Mouse (Mus musculus) E14TG2a.4 (cell line): ENCODE measurements around the gene Pacrg.
A peak's percentile ranks its signal among the peaks of the same experiment; 100 is the strongest.

ENCODE experiments used
- H3K27me3 ChIP-seq: 2 replicates; pipeline ENCODE4 v1.6.1; 2014; ENCODE audit warnings: low read length, control low read depth; ENCODE audit not compliant: insufficient read depth
- H3K36me3 ChIP-seq: 2 replicates; pipeline ENCODE4 v1.6.1; 2014; ENCODE audit warnings: low read length, control low read depth; ENCODE audit not compliant: insufficient read depth
- H3K4me1 ChIP-seq: replicated peaks from 2 replicates; pipeline ENCODE4 v1.6.1; 2014; ENCODE audit warnings: low read depth, low read length, control low read depth
- H3K4me3 ChIP-seq: replicated peaks from 2 replicates; pipeline ENCODE4 v1.5.1; 2014; ENCODE audit warnings: mild to moderate bottlenecking, low read length
- H3K9me3 ChIP-seq: 2 replicates; pipeline ENCODE4 v1.6.1; 2014; ENCODE audit warnings: low read length, control low read depth
- CTCF ChIP-seq: conservative IDR thresholded peaks from 2 replicates; pipeline ENCODE4 v1.5.1; 2014; ENCODE audit warnings: low read length
- NANOG ChIP-seq: IDR thresholded peaks from 2 replicates; pipeline ENCODE4 v1.6.1; 2014; ENCODE audit warnings: borderline replicate concordance, low read length, mixed read lengths
- POU5F1 ChIP-seq: IDR thresholded peaks from 2 replicates; pipeline ENCODE4 v1.6.1; 2014; ENCODE audit warnings: low read length, borderline replicate concordance

The Pacrg gene

DNA sequence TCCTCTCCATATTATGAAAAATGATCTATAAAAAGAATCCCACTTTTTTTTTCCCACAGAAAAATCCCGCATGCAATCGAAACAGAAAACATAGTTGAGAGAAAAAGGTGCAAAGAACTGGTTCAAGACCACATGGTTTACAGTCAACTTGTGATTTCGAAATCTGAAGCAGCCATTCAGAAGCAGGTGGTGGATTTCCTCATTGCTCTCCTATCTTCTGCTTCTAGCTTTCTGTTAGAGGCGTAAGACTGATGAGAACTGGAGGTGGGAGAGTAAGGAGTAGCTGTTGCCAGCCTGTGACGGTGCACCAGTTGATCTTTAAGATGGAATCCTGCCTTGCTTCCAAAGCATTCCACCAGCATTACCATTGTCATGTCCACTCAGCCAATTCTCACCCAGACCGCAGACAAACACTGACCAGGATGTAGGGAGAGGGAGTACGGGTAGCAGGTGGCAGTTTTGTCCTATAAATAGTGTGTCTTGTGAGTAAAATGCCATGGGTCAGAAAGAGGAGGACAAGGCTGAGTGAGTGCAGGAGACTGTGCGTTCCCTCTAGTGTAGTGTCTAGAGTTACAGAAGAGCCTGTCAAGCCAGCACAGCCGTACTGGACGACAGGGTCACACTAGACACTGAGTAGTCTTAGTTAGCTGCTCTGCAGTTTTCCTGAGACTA, 73.2 kb downstream of the Pacrg start:
- H3K4me1 ChIP-seq, result peaks cover 14% of the 10 kb centered on the region
- no peaks in the 10 kb centered on the region for H3K27me3 ChIP-seq
- TF ChIP-seq POU5F1, result no peak
- no peak for TF ChIP-seq CTCF
- no peak for TF ChIP-seq NANOG
- no peak overlapping the region for H3K4me3 ChIP-seq
- no peaks in the 10 kb centered on the region for H3K9me3 ChIP-seq
- no peaks in the 10 kb centered on the region for H3K36me3 ChIP-seq

DNA sequence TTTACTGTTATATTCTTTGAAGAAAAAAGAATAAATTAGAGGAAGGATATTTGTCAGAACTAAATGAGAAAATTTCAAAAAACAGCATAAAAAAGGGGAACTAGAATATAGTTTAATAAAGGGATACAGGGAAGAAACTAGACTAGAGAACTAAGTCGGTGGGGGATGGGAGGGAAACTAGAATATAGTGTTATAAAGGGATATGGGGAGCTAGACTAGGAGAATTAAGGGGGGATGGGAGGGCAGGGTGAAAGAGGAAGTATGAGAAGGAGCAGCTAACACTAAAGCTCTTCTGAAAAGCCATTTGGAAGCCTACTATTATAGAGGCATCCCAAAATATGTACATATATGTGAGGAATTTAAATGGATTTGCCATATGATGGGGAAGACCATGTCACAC, 75.8 kb downstream of the Pacrg start:
- TF ChIP-seq NANOG, result no peak
- TF ChIP-seq POU5F1, result no peak
- no peak for TF ChIP-seq CTCF
- Histone ChIP-seq H3K4me1 (0 out of 2 replicates have a peak, but pooled peaks cover under 1% of the 10 kb centered on the region), H3K9me3 (no peaks in the 10 kb centered on the region), H3K36me3 (no peaks in the 10 kb centered on the region), H3K27me3 (no peaks in the 10 kb centered on the region), H3K4me3 (no peak overlapping the region)

DNA sequence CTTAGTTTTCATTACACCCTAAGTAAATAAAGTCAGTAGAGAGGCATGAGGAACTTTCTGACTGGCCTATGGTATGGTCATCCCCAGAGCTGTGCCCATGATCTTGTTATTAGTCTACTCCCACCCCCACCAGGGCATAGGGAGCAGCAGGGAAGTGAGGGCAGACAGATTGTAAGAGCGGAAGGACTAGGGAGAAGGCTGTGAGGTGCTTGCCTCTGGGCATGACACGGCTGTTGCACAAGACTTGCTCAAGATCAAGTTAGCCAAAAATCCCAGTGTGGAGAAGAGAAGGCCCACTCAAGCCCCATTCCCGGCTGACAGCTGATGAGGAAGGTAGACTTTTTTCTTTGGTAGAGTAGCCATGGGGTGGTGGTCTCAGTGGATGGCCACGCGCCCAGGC, 82.7 kb downstream of the Pacrg start:
- H3K27me3 ChIP-seq, result no peaks in the 10 kb centered on the region
- H3K9me3 ChIP-seq, result no peaks in the 10 kb centered on the region

DNA sequence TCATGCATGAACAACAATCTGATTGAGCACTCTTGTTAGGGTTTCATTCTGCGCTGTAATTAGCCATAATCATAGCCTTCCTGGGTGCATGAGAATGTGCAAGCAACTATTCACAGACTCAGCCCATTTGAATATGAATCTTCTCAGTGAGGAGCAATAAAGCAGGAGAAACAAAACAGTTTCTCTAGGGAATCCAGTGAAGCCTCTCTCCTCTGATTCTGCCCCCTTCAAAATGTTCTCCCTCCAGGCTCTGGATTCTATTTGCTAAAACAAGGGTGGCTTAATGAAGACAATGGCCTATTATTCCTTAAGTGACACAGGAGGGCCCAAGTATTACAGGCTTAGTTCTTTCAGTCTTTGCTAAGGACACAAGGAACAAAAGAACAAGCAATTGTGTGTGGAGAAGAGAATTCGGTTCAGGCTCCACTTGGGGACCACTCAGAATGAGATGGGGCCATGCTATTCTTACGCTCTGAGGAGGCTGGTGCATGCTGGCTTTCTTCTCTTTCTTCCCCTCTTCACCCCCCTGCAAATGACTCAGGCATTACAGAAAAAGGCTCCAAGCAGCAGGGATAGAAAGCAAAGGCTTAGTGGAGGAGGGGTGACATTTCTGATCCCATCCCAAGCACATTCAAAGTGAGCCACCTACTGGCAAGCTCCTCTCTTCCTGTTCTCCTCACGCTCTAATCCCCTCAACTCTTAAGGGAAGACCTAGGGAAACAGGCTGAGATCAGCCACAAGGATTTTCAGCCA, 95.2 kb downstream of the Pacrg start:
- H3K9me3 ChIP-seq, result no peaks in the 10 kb centered on the region
- H3K4me1 ChIP-seq, result peaks cover 29% of the 10 kb centered on the region
- H3K36me3 ChIP-seq, result no peaks in the 10 kb centered on the region
- TF ChIP-seq CTCF (peak; percentile 22; the same call in 1 of the 2 replicates), NANOG (peak; percentile 33; the same call in 1 of the 2 replicates), POU5F1 (no peak)
- H3K4me3 ChIP-seq, result no peak overlapping the region
- H3K27me3 ChIP-seq, result no peaks in the 10 kb centered on the region

More for the DNA sequence above, 82.7 kb downstream of the Pacrg start:
- no peak for TF ChIP-seq POU5F1
- TF ChIP-seq NANOG, result no peak
- TF ChIP-seq CTCF, result no peak
- H3K36me3 ChIP-seq, result no peaks in the 10 kb centered on the region
- H3K4me3 ChIP-seq, result no peak overlapping the region
- H3K4me1 ChIP-seq, result no peaks in the 10 kb centered on the region

DNA sequence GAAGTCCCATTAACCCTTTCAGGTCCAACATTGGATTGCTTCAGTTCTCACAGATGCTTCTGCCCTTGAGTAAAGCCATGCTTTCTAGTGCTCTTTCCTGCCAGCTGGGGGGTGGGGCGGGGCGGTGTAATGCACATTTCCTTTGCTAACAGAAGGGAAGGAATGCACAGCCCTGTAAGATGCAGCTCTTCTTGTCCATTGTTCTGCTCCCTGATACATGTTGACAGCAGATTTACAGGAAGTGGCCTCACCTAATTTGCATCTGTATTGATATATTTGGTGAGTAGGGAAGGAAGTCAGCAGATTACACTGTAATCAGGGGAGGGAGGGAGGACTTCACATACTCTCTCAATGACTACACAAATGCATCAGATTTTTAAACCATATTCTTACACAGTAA, 100.0 kb downstream of the Pacrg start:
- H3K9me3 ChIP-seq, result no peaks in the 10 kb centered on the region
- TF ChIP-seq NANOG (no peak), POU5F1 (no peak), CTCF (no peak)
- H3K36me3 ChIP-seq, result no peaks in the 10 kb centered on the region

DNA sequence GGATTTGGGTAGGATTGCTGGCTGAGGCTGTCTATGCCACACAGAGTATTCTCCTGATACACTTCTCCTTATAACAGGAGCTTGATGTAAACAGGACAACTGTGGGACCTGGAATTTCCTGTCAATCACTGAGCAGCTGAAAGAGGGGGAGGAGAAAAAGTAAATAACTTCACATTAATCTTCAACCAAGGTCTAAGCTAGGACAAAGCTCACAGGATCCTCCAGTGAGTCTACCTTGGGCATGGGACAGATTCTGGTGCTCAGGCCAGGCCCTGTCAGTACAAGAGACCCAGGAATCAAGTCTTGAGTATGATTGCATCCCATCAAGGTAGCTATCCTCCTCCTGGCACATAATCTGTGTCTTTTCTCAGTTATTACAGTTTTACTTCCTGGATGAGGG, 102.1 kb downstream of the Pacrg start:
- Histone ChIP-seq H3K9me3 (no peaks in the 10 kb centered on the region), H3K4me3 (no peak overlapping the region), H3K36me3 (no peaks in the 10 kb centered on the region), H3K27me3 (no peaks in the 10 kb centered on the region), H3K4me1 (peaks cover 16% of the 10 kb centered on the region)
- no peak for TF ChIP-seq POU5F1

More for the DNA sequence above, 100.0 kb downstream of the Pacrg start:
- Histone ChIP-seq H3K27me3 (no peaks in the 10 kb centered on the region), H3K4me1 (peaks cover 28% of the 10 kb centered on the region), H3K4me3 (no peak overlapping the region)

DNA sequence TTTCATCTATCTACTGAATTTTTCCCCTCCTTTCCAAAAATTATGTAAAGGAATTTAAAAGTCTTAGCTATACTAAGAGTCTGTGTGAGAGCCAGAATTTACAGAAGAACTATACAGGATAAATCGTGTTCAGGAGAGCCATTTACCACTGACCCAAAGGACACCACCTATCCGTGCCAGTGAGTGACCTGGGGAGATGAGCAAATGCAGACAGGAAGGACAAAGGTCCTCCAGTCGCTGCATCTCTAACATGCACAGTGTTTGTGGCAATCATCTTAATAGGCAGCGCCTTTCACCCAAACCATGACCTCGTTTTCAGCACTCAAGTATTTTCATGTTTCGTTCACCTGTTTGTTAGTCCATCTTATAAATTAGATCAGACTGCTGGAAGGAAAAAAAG, 105.4 kb downstream of the Pacrg start:
- TF ChIP-seq POU5F1 (no peak), CTCF (no peak), NANOG (no peak)
- no peaks in the 10 kb centered on the region for H3K9me3 ChIP-seq
- H3K27me3 ChIP-seq, result no peaks in the 10 kb centered on the region
- H3K4me3 ChIP-seq, result no peak overlapping the region
- peaks cover under 1% of the 10 kb centered on the region for H3K4me1 ChIP-seq
- no peaks in the 10 kb centered on the region for H3K36me3 ChIP-seq

DNA sequence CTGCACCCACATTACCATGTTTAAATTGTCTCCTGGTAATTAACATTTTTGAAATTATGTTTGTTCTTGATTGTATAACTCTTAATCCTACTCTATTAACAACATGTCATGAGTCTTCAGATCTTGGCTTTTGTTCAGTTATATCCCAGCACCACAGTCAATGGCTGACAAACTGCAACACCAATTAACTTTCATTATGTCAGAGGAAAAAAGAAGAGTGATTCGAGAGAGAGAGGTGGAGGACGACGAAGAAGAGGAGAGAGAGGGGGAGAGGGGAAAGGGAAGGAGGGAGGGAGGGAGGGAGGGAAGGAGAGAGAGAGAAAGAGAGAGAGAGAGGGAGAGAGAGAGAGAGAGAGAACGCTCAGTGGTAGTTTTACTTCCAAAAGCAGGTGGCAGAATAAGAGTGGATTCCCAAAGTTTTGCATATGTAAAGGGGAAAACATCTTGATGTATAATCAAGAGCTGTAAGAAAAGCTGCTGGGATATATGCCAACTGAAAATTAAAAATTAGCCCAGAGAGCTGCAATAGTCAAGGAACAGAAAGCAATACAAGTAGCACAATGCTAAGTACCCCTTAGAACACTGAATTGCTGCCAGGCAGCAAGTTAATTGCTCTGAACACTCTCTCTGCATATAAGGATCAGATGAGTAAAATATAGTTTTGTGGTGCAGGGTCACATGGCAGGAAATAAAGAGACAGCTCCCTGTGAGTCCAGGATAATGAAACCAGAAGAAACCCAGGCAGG, 107.6 kb downstream of the Pacrg start:
- Histone ChIP-seq H3K36me3 (no peaks in the 10 kb centered on the region), H3K4me1 (no peaks in the 10 kb centered on the region), H3K9me3 (no peaks in the 10 kb centered on the region), H3K27me3 (no peaks in the 10 kb centered on the region), H3K4me3 (no peak overlapping the region)
- no peak for TF ChIP-seq NANOG
- TF ChIP-seq POU5F1, result no peak
- TF ChIP-seq CTCF, result no peak

DNA sequence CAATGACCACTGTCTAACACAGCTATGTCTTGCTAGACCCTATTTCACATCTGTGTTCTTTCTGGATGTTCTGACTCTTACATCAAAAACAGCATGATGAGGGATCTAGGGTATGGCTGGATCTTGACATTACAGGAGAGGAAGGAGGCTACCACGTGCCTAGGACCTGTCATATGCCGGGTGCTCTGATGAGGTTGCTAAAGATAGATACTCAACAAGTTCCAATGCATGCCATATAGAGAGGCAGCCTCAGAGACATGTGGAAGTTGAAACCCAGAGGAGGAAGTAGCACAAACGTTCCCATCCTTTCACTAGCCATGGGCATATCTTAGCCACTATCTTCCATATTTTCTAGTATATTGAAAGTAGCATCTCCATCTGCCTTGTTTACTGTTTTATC, 115.3 kb downstream of the Pacrg start:
- H3K4me1 ChIP-seq, result no peaks in the 10 kb centered on the region
- H3K4me3 ChIP-seq, result no peak overlapping the region
- TF ChIP-seq POU5F1 (no peak), NANOG (no peak), CTCF (no peak)
- no peaks in the 10 kb centered on the region for H3K9me3 ChIP-seq
- H3K27me3 ChIP-seq, result no peaks in the 10 kb centered on the region
- H3K36me3 ChIP-seq, result no peaks in the 10 kb centered on the region
